Mouse (Mus musculus): Measurements from ENCODE around the gene Ano10.

- TF ChIP-seq CTCF (IDR thresholded peaks at IDR 0.05; ENCODE audit: low read depth, low read length): no peak
- no peak for TF ChIP-seq POLR2A (IDR thresholded peaks at IDR 0.05; ENCODE audit: insufficient read depth, low read length)
These were observed 162.1 kb downstream of the Ano10 start for GRCm38 (mm10) chr9:122132145-122132544.
